Mouse (Mus musculus) heart, adult 2 months (tissue): ENCODE data around the gene Vwa1.

Source experiments
- CTCF ChIP-seq: fragments of 200-600 bp; IDR thresholded peaks from 2 replicates; pipeline ENCODE4 v1.8.1; 2022; ENCODE audit warnings: antibody characterized with exemption, mild to moderate bottlenecking, moderate library complexity
- POLR2A ChIP-seq: fragments of 200-500 bp; IDR thresholded peaks from 2 replicates; pipeline ENCODE4 v1.6.1; 2011; ENCODE audit warnings: mild to moderate bottlenecking, low read depth, low read length, control low read depth; ENCODE audit not compliant: insufficient read depth

GRCm38 (mm10) chr4:155784081-155784701 is 9.7 kb upstream of the Vwa1 start:
- TF ChIP-seq CTCF (peak; percentile 93), POLR2A (peak; percentile 69)
